Mouse (Mus musculus) heart, embryonic 11.5 days (tissue): Measurements from ENCODE around the gene Trpc1. TPM values are rescaled to one million over a fixed set of nuclear protein-coding genes. Genes with fewer than 3 reads are reported as not detected.
A peak's percentile ranks its signal among the peaks of the same experiment; 100 is the strongest.

Source experiments
- ATAC-seq: fragments of 200-750 bp; cut with Nextera tagmentation; replicated peaks from 2 replicates; pipeline ENCODE4 v1.8.0; 2017; ENCODE audit warnings: moderate library complexity; ENCODE audit not compliant: insufficient number of reproducible peaks, low FRiP score, low TSS enrichment
- H3K27ac ChIP-seq: fragments of 300-500 bp; sonication (generic); 2 replicates; pipeline ENCODE4 v1.5.1; 2014; ENCODE audit warnings: mild to moderate bottlenecking, low read depth, low read length
- H3K27me3 ChIP-seq: fragments of 300-500 bp; sonication (generic); 2 replicates; pipeline ENCODE4 v1.6.1; 2014; ENCODE audit warnings: mild to moderate bottlenecking, low read length, mixed read lengths; ENCODE audit not compliant: control insufficient read depth, insufficient read depth
- H3K36me3 ChIP-seq: fragments of 300-500 bp; sonication (generic); 2 replicates; pipeline ENCODE4 v1.6.1; 2014; ENCODE audit warnings: mild to moderate bottlenecking, low read length, moderate library complexity, mixed read lengths; ENCODE audit not compliant: control insufficient read depth, insufficient read depth
- H3K4me1 ChIP-seq: fragments of 300-500 bp; sonication (generic); 2 replicates; pipeline ENCODE4 v1.6.1; 2014; ENCODE audit warnings: low read length; ENCODE audit not compliant: control insufficient read depth, insufficient read depth
- H3K4me2 ChIP-seq: fragments of 300-500 bp; sonication (generic); 2 replicates; pipeline ENCODE4 v1.6.1; 2014; ENCODE audit warnings: mild to moderate bottlenecking, moderate library complexity
- H3K4me3 ChIP-seq: fragments of 300-500 bp; sonication (generic); 2 replicates; pipeline ENCODE4 v1.5.1; 2014; ENCODE audit warnings: low read depth, low read length
- H3K9ac ChIP-seq: fragments of 300-500 bp; sonication (generic); 2 replicates; pipeline ENCODE4 v1.6.1; 2014; ENCODE audit warnings: mild to moderate bottlenecking, low read depth, low read length, moderate library complexity
- H3K9me3 ChIP-seq: fragments of 300-500 bp; sonication (generic); replicated peaks from 2 replicates; pipeline ENCODE4 v1.6.1; 2016; ENCODE audit warnings: low read length; ENCODE audit not compliant: control insufficient read depth
- WGBS: fragments of 180-500 bp; shearing (Covaris S2); extraction: QIAGEN DNeasy Blood & Tissue Kit; methylation state at CpG from one replicate; pipeline ENCODE4 v1.1.7; 2014; ENCODE audit not compliant: insufficient replicate concordance; 5-methylcytosine and 5-hydroxymethylcytosine counted together
- polyA plus RNA-seq: library from polyadenylated mRNA; unstranded; fragments of >200 nt; fragmentation: Nextera tagmentation; extraction: Ambion mirVana; gene quantifications from 2 replicates; pipeline ENCODE4 v1.2.1, GENCODE M21; 2014

Gene Trpc1
- 2.1 and 2.2 TPM in 2 replicates for polyA plus RNA-seq

DNA sequence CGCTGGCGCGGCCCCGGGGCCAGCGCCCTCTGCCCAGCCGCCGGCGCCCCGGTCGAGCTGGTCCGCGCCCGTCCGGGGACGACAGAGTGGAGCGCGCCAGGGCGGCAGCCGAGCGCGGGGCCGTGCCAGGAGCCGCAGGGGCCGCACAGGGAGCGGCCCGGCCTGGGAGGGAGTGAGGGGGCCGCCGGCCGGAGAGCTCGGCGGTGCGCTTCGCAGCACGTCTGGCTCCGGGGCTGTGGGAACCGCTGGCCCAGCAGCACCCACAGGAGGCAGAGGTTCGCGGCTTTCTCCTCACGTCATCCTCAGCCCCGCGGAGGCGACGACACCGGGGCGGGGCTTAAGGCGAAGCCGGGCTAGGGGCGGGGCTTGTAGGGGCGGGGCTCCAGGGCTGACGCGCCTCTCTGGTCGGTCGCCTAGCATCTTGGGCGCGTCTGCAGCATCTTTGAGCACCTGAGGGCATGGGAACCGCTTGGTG is at the start of gene Trpc1:
TSS of gene Trpc1 (minus strand) at position 339 of the 475 bp plus-strand sequence.
- H3K27ac ChIP-seq, result no peak within 1 kb of the TSS
- WGBS, result 1% methylated on average over 38 of the region's 56 CpGs

DNA sequence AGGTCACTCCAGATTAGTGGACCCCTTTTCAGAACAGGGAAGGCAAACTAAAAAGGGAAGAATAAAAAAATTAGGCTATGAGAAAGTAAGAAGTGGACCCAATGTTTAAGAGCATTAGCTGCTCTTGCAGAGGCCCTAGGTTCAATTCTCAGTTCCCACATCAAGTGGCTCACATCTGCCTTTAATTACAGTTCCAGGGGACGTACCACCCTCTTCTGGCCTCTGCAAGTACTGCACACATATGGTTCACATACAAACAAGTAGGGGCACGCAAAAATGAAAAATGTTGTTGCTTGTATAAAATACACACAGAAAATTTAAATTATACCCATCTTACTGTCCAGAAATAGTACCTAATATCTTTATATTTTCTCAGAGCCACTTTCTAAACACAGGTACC is 46.1 kb upstream of the Trpc1 start:
- no peak for ATAC-seq
- WGBS, result 75% methylated on average over 2 of the region's 2 CpGs
- H3K9ac ChIP-seq, result no peak overlapping the region
- H3K4me1 ChIP-seq, result no peaks in the 10 kb centered on the region
- no peak overlapping the region for H3K27ac ChIP-seq
- no peak overlapping the region for H3K4me3 ChIP-seq
- no peaks in the 10 kb centered on the region for H3K27me3 ChIP-seq
- H3K9me3 ChIP-seq, result no peaks in the 10 kb centered on the region
- no peaks in the 10 kb centered on the region for H3K36me3 ChIP-seq
- H3K4me2 ChIP-seq, result no peak overlapping the region

More for the DNA sequence above, at the start of gene Trpc1:
- H3K4me1 ChIP-seq, result peaks cover 4% of the 10 kb centered on the region; the same call in 1 of the 2 replicates
- H3K4me2 ChIP-seq, result peak within 1 kb of the TSS; percentile 91
- H3K9ac ChIP-seq, result peak within 1 kb of the TSS; percentile 82
- no peaks in the 10 kb centered on the region for H3K9me3 ChIP-seq
- H3K4me3 ChIP-seq, result peak within 1 kb of the TSS; percentile 92
- H3K27me3 ChIP-seq, result peaks cover 9% of the 10 kb centered on the region
- ATAC-seq, result peak; percentile 97
- H3K36me3 ChIP-seq, result no peaks in the 10 kb centered on the region

DNA sequence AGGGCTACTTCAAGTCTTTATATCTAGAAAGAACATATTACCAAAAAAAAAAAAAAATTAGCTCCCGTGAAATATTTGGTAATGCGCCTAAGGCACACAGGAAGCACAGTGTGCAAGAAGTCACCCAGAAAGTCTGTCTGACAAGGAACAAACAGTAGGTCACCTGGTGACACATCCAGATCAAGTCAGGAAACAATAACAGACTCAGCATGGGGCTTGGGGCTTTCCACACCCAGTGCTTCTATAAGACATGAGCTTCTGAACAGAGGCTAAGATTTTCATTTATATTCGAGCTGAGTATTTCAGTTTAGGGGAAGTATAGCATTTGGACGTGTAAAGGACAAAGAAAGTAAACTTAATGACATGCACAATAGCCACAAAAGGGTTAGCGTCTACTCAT is 45.7 kb upstream of the Trpc1 start:
- WGBS, result 85% methylated on average over 5 of the region's 5 CpGs
- H3K27me3 ChIP-seq, result no peaks in the 10 kb centered on the region

DNA sequence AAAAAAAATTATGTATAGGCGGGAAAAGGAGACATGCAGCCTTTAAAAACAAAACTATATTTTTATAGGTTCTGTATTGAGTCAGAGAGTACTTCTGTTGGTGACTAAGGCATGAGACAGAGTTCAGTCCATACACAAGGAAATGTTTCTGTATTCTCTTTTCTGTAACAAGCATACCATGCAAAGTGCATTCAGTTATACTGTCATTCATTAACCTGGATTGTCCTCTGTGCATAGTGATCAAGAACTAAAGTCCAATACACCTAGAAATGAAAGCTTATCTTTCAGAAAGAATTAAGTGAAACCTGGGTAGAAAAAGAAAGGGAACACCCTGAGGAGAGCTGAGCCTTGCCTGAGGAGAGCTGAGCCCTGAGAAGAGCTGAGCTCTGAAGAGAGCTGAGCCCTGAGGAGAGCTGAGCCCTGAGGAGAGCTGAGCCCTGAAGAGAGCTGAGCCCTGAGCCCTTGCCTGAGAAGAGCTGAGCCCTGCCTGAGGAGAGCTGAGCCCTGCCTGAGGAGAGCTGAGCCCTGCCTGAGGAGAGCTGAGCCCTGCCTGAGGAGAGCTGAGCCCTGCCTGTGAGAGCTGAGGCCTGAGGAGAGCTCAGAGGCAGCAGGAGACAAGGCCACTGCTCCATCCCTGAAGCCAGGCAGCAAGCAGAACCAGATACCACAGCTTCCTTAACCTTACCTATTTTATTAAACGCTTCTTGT is 45.1 kb upstream of the Trpc1 start:
- WGBS, result 64% methylated on average over 2 of the region's 2 CpGs
- Histone ChIP-seq H3K27me3 (no peaks in the 10 kb centered on the region), H3K4me2 (no peak overlapping the region), H3K9me3 (no peaks in the 10 kb centered on the region), H3K27ac (no peak overlapping the region), H3K4me1 (no peaks in the 10 kb centered on the region), H3K4me3 (no peak overlapping the region), H3K9ac (no peak overlapping the region), H3K36me3 (no peaks in the 10 kb centered on the region)
- no peak for ATAC-seq

More for the DNA sequence above, 45.7 kb upstream of the Trpc1 start:
- Histone ChIP-seq H3K36me3 (no peaks in the 10 kb centered on the region), H3K4me3 (no peak overlapping the region), H3K9ac (no peak overlapping the region), H3K27ac (no peak overlapping the region), H3K9me3 (no peaks in the 10 kb centered on the region), H3K4me1 (no peaks in the 10 kb centered on the region), H3K4me2 (no peak overlapping the region)
- no peak for ATAC-seq

DNA sequence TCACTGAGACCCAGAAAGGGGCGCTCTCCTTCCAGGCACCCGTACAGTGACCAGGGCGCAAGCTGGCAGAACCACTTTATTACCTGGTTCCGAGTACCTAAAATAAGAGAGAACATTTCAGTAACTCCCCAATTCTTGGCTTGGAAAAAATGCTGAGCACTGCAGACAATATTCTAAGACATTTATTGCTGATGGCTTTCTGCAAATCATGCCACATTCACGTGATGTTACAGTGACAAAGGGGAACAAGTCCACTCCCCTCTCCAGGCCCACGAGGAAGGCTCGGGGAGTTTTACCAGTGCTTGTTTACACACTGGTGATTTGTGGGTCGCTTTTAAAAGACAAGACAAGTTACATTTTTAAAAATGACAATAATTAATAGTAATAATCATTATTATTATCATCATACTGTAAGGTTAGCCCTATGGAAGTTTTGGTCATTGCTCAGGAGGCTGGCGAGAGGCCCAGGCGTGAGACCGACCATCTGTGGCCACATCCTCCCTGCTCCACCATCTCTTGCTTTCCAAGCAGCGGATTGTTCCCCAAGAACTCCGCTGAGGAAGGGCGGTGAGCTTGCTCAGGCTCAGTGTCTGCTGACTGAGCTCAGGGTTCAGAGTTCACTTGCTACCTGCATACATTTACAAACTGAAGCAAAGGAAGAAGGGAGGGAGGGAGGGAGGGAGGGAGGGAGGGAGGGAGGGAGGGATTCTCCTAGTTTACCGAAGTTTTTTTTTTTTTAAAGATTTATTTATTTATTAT is 44.0 kb upstream of the Trpc1 start:
- WGBS, result 81% methylated on average over 15 of the region's 15 CpGs
- Histone ChIP-seq H3K9me3 (no peaks in the 10 kb centered on the region), H3K4me3 (no peak overlapping the region), H3K9ac (no peak overlapping the region), H3K36me3 (no peaks in the 10 kb centered on the region), H3K4me1 (no peaks in the 10 kb centered on the region), H3K4me2 (no peak overlapping the region), H3K27ac (no peak overlapping the region), H3K27me3 (no peaks in the 10 kb centered on the region)
- ATAC-seq, result no peak

DNA sequence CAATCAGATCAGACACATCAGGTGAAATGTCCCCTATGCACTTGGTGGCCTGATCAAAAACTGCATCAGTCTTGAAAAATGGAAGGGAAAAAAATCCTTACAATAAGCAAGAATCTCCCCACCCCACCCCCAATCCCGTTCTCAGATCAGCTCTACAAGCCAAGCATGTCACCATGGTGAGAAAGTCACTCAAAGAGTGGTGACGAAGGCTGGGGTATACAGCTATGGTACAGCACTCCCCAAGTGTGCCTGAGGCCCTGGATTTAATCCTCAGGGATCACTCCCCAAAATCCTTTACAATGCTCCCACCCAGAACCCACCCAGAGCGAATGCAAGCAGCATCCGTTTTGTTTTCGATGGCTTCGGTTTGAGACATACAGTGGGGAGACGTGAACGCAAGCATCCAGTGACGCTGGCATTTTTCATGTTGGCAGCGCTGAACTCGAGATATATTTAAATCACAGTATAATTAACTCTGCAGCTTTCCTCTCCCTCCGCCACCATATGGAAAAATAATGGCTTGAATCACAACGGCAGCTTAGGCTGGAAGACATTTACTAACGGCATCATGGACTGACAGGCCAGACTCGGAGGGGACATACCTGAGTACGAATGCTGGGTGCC is 34.8 kb upstream of the Trpc1 start:
- no peaks in the 10 kb centered on the region for H3K9me3 ChIP-seq
- no peaks in the 10 kb centered on the region for H3K27me3 ChIP-seq
- H3K27ac ChIP-seq, result no peak overlapping the region
- ATAC-seq, result no peak
- WGBS, result 85% methylated on average over 16 of the region's 16 CpGs
- no peak overlapping the region for H3K9ac ChIP-seq
- no peaks in the 10 kb centered on the region for H3K36me3 ChIP-seq
- no peaks in the 10 kb centered on the region for H3K4me1 ChIP-seq
- H3K4me2 ChIP-seq, result no peak overlapping the region
- no peak overlapping the region for H3K4me3 ChIP-seq

DNA sequence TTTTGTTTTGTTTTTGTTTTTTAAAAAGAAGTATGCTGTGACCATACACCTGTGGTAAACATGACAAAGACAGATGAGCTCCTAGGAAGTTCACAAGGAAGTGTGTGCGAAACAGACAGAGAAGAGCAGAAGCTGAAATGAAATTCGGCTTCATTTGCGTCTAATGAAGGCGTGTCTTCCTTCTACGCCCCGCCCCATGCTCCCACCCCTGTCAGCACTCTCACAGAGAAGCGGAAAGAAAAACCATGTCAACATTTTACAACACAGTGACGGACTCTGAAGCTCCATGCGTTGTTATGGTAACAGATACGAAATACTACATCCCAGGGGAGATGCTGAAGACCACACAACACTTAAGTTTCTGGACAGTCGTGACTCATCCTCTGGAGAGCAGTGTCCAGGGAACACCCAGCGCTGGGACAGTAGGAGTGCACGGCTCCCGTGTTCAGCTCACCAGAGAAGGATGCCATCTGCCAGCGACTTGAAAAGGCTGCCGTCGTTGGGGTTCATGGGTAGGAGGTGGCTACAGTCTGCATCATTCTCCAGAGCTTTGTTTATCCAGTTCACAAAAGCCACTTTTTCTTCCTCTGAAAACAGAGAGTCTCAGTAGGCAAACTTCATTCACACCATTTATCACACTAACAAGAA is 33.6 kb upstream of the Trpc1 start:
- H3K27ac ChIP-seq, result no peak overlapping the region
- H3K9ac ChIP-seq, result no peak overlapping the region
- H3K4me2 ChIP-seq, result no peak overlapping the region
- ATAC-seq, result no peak
- no peaks in the 10 kb centered on the region for H3K4me1 ChIP-seq
- no peaks in the 10 kb centered on the region for H3K27me3 ChIP-seq
- H3K4me3 ChIP-seq, result no peak overlapping the region
- H3K36me3 ChIP-seq, result no peaks in the 10 kb centered on the region
- 69% methylated on average over 17 of the region's 17 CpGs for WGBS
- no peaks in the 10 kb centered on the region for H3K9me3 ChIP-seq

DNA sequence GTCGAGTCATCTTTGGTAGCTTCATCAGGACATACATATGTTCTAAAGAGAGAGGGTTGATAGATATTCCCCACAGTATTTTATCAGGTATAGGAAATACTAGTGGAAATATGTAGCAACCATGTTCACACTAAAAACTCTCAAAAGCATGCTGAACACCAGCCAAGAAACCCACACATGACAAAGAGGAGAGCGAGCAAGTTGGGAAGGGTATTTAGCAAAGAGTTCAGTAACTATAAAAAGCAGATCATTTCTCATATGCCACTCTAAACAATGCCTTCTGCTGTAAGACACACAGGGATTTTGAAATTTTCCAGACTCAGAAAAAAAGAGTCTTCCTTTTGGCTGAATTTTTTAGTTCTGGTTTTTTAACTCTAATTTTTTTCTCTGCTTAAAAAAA is 21.5 kb upstream of the Trpc1 start:
- H3K4me2 ChIP-seq, result no peak overlapping the region
- H3K27ac ChIP-seq, result no peak overlapping the region
- H3K27me3 ChIP-seq, result no peaks in the 10 kb centered on the region
- 77% methylated on average over 2 of the region's 2 CpGs for whole genome bisulfite sequencing
- no peak overlapping the region for H3K9ac ChIP-seq
- ATAC-seq, result no peak
- H3K4me3 ChIP-seq, result no peak overlapping the region
- H3K36me3 ChIP-seq, result no peaks in the 10 kb centered on the region
- no peaks in the 10 kb centered on the region for H3K9me3 ChIP-seq
- H3K4me1 ChIP-seq, result no peaks in the 10 kb centered on the region
